Mouse (Mus musculus): ENCODE measurements around the gene Ptger3. TPM values are rescaled to one million over a fixed set of nuclear protein-coding genes. Genes with fewer than 3 reads are reported as not detected.

The Ptger3 gene
- polyA plus RNA-seq, 1 experiment: 1.7 TPM

- TF ChIP-seq CTCF (IDR thresholded peaks at IDR 0.05; ENCODE audit: borderline replicate concordance, extremely low read depth, insufficient read depth, insufficient read length) (no peak), POLR2A (IDR thresholded peaks at IDR 0.05; ENCODE audit: borderline replicate concordance, extremely low read depth, insufficient read depth, insufficient read length, poor library complexity, severe bottlenecking) (no peak)
- DNase-seq (ENCODE audit: low read depth): peak; percentile 15
These were observed 957 bp downstream of the Ptger3 start for GRCm38 (mm10) chr3:157567566-157568132.

GRCm38 (mm10) chr3:157572011-157572410 is 5.3 kb downstream of the Ptger3 start:
- TF ChIP-seq POLR2A (IDR thresholded peaks at IDR 0.05; ENCODE audit: borderline replicate concordance, extremely low read depth, insufficient read depth, insufficient read length, poor library complexity, severe bottlenecking) (no peak), CTCF (IDR thresholded peaks at IDR 0.05; ENCODE audit: borderline replicate concordance, extremely low read depth, insufficient read depth, insufficient read length) (no peak)
- DNase-seq (ENCODE audit: low read depth): no peak

GRCm38 (mm10) chr3:157575441-157576342 is 9.0 kb downstream of the Ptger3 start:
- TF ChIP-seq CTCF (IDR thresholded peaks at IDR 0.05; ENCODE audit: borderline replicate concordance, extremely low read depth, insufficient read depth, insufficient read length) (no peak), POLR2A (IDR thresholded peaks at IDR 0.05; ENCODE audit: borderline replicate concordance, extremely low read depth, insufficient read depth, insufficient read length, poor library complexity, severe bottlenecking) (no peak)
- DNase-seq (ENCODE audit: low read depth): no peak

- TF ChIP-seq POLR2A (IDR thresholded peaks at IDR 0.05; ENCODE audit: borderline replicate concordance, extremely low read depth, insufficient read depth, insufficient read length, poor library complexity, severe bottlenecking): no peak
- DNase-seq (ENCODE audit: low read depth): no peak
These were observed 9.6 kb downstream of the Ptger3 start for GRCm38 (mm10) chr3:157576343-157576722.

- DNase-seq (ENCODE audit: low read depth): no peak
These were observed 10.2 kb downstream of the Ptger3 start for GRCm38 (mm10) chr3:157576862-157577261.

GRCm38 (mm10) chr3:157578469-157579170 is 11.9 kb downstream of the Ptger3 start:
- TF ChIP-seq POLR2A (IDR thresholded peaks at IDR 0.05; ENCODE audit: borderline replicate concordance, extremely low read depth, insufficient read depth, insufficient read length, poor library complexity, severe bottlenecking) (no peak), CTCF (IDR thresholded peaks at IDR 0.05; ENCODE audit: borderline replicate concordance, extremely low read depth, insufficient read depth, insufficient read length) (no peak)
- DNase-seq (ENCODE audit: low read depth): no peak

More at GRCm38 (mm10) chr3:157576862-157577261, 10.2 kb downstream of the Ptger3 start:
- TF ChIP-seq POLR2A (IDR thresholded peaks at IDR 0.05; ENCODE audit: borderline replicate concordance, extremely low read depth, insufficient read depth, insufficient read length, poor library complexity, severe bottlenecking) (no peak), CTCF (IDR thresholded peaks at IDR 0.05; ENCODE audit: borderline replicate concordance, extremely low read depth, insufficient read depth, insufficient read length) (no peak)

GRCm38 (mm10) chr3:157579376-157579775 is 12.7 kb downstream of the Ptger3 start:
- TF ChIP-seq POLR2A (IDR thresholded peaks at IDR 0.05; ENCODE audit: borderline replicate concordance, extremely low read depth, insufficient read depth, insufficient read length, poor library complexity, severe bottlenecking): no peak
- TF ChIP-seq CTCF (IDR thresholded peaks at IDR 0.05; ENCODE audit: borderline replicate concordance, extremely low read depth, insufficient read depth, insufficient read length): no peak

GRCm38 (mm10) chr3:157580299-157580698 is 13.6 kb downstream of the Ptger3 start:
- no peak for DNase-seq (ENCODE audit: low read depth)
- TF ChIP-seq POLR2A (IDR thresholded peaks at IDR 0.05; ENCODE audit: borderline replicate concordance, extremely low read depth, insufficient read depth, insufficient read length, poor library complexity, severe bottlenecking): no peak
- no peak for TF ChIP-seq CTCF (IDR thresholded peaks at IDR 0.05; ENCODE audit: borderline replicate concordance, extremely low read depth, insufficient read depth, insufficient read length)

More at GRCm38 (mm10) chr3:157579376-157579775, 12.7 kb downstream of the Ptger3 start:
- no peak for DNase-seq (ENCODE audit: low read depth)

GRCm38 (mm10) chr3:157581755-157582154 is 15.1 kb downstream of the Ptger3 start:
- no peak for DNase-seq (ENCODE audit: low read depth)
- TF ChIP-seq CTCF (IDR thresholded peaks at IDR 0.05; ENCODE audit: borderline replicate concordance, extremely low read depth, insufficient read depth, insufficient read length) (no peak), POLR2A (IDR thresholded peaks at IDR 0.05; ENCODE audit: borderline replicate concordance, extremely low read depth, insufficient read depth, insufficient read length, poor library complexity, severe bottlenecking) (no peak)

- no peak for TF ChIP-seq POLR2A (IDR thresholded peaks at IDR 0.05; ENCODE audit: borderline replicate concordance, extremely low read depth, insufficient read depth, insufficient read length, poor library complexity, severe bottlenecking)
- no peak for TF ChIP-seq CTCF (IDR thresholded peaks at IDR 0.05; ENCODE audit: borderline replicate concordance, extremely low read depth, insufficient read depth, insufficient read length)
- DNase-seq (ENCODE audit: low read depth): no peak
These were observed 16.1 kb downstream of the Ptger3 start for GRCm38 (mm10) chr3:157582626-157583405.
